Mouse (Mus musculus) right cerebral cortex, postnatal 14 days (tissue): ENCODE results near the gene Nenf.

Experiments
- DNase-seq: peaks from one replicate; pipeline ENCODE4 v3.0.0; 2022

Nenf gene

GRCm38 (mm10) chr1:191281171-191281570 is 36.8 kb downstream of the Nenf start:
- DNase-seq = no peak

GRCm38 (mm10) chr1:191278324-191278723 is 39.7 kb downstream of the Nenf start:
- DNase-seq = no peak

- no peak for DNase-seq
These were observed 40.4 kb downstream of the Nenf start for GRCm38 (mm10) chr1:191277549-191278059.

- no peak for DNase-seq
These were observed 41.8 kb downstream of the Nenf start for GRCm38 (mm10) chr1:191276181-191276580.

GRCm38 (mm10) chr1:191275527-191275926 is 42.5 kb downstream of the Nenf start:
- DNase-seq = peak; percentile 80

- DNase-seq = no peak
These were observed 45.3 kb downstream of the Nenf start for GRCm38 (mm10) chr1:191272660-191273059.

GRCm38 (mm10) chr1:191269648-191269952 is 48.4 kb downstream of the Nenf start:
- DNase-seq = no peak

GRCm38 (mm10) chr1:191268797-191269647 is 49.0 kb downstream of the Nenf start:
- DNase-seq = no peak

GRCm38 (mm10) chr1:191267856-191268255 is 50.1 kb downstream of the Nenf start:
- no peak for DNase-seq

- no peak for DNase-seq
These were observed 50.8 kb downstream of the Nenf start for GRCm38 (mm10) chr1:191267162-191267561.

GRCm38 (mm10) chr1:191263471-191263870 is 54.5 kb downstream of the Nenf start:
- DNase-seq = no peak

- no peak for DNase-seq
These were observed 56.1 kb downstream of the Nenf start for GRCm38 (mm10) chr1:191261861-191262260.

- no peak for DNase-seq
These were observed 58.3 kb downstream of the Nenf start for GRCm38 (mm10) chr1:191259661-191260060.

GRCm38 (mm10) chr1:191259121-191259520 is 58.9 kb downstream of the Nenf start:
- no peak for DNase-seq

GRCm38 (mm10) chr1:191258521-191258920 is 59.5 kb downstream of the Nenf start:
- no peak for DNase-seq

GRCm38 (mm10) chr1:191257981-191258380 is 60.0 kb downstream of the Nenf start:
- DNase-seq = no peak

- DNase-seq = no peak
These were observed 60.6 kb downstream of the Nenf start for GRCm38 (mm10) chr1:191257351-191257771.
